Mouse (Mus musculus) myocyte (in vitro differentiated cells): ENCODE measurements around the gene Ankib1. TPM values are rescaled to one million over a fixed set of nuclear protein-coding genes. Genes with fewer than 3 reads are reported as not detected.

Experiments used
- H3K27me3 ChIP-seq: one replicate; pipeline ENCODE4 v1.6.1; 2011; ENCODE audit not compliant: control insufficient read depth, insufficient read depth, insufficient read length
- H3K36me3 ChIP-seq: one replicate; pipeline ENCODE4 v1.6.1; 2011; ENCODE audit not compliant: control insufficient read depth, insufficient read depth
- H3K4me2 ChIP-seq: one replicate; pipeline ENCODE4 v1.6.1; 2011; ENCODE audit warnings: low read depth, control low read depth
- H3K4me3 ChIP-seq: one replicate; pipeline ENCODE4 v1.5.1; 2011; ENCODE audit warnings: mild to moderate bottlenecking, control low read depth, moderate library complexity
- H3K79me2 ChIP-seq: one replicate; pipeline ENCODE4 v1.6.1; 2011; ENCODE audit not compliant: control insufficient read depth, insufficient read depth
- H3ac ChIP-seq: one replicate; pipeline ENCODE4 v1.6.1; 2011; ENCODE audit not compliant: control insufficient read depth, insufficient read length
- E2F4 ChIP-seq: IDR thresholded peaks from one replicate; pipeline ENCODE4 v1.6.1; 2011; ENCODE audit warnings: mild to moderate bottlenecking, control low read depth, moderate library complexity; ENCODE audit not compliant: insufficient read depth
- MAX ChIP-seq: IDR thresholded peaks from one replicate; pipeline ENCODE4 v1.6.1; 2011; ENCODE audit warnings: low read depth, mild to moderate bottlenecking, control low read depth
- MYOD1 ChIP-seq, 3 experiments: IDR thresholded peaks; one replicate each; pipeline ENCODE4 v1.6.1; 2011; ENCODE audit warnings: control low read depth in 2 of 3, low read depth in 2 of 3, mild to moderate bottlenecking in 2 of 3, moderate library complexity in 1 of 3; ENCODE audit not compliant: insufficient read length in 2 of 3, control insufficient read depth in 1 of 3
- MYOG ChIP-seq, 3 experiments: IDR thresholded peaks; one replicate each; pipeline ENCODE4 v1.6.1; 2011; ENCODE audit warnings: control low read depth in 2 of 3, low read depth in 2 of 3, mild to moderate bottlenecking in 2 of 3; ENCODE audit not compliant: insufficient read length in 2 of 3, control insufficient read depth in 1 of 3, insufficient read depth in 1 of 3
- POLR2AphosphoS2 ChIP-seq: IDR thresholded peaks from one replicate; pipeline ENCODE4 v1.6.1; 2011; ENCODE audit warnings: low read depth, control low read depth; ENCODE audit not compliant: insufficient read length
- REST ChIP-seq: IDR thresholded peaks from one replicate; pipeline ENCODE4 v1.6.1; 2011; ENCODE audit warnings: mild to moderate bottlenecking, control low read depth, moderate library complexity; ENCODE audit not compliant: insufficient read depth, insufficient read length
- SRF ChIP-seq: IDR thresholded peaks from one replicate; pipeline ENCODE4 v1.6.1; 2011; ENCODE audit warnings: low read depth; ENCODE audit not compliant: control insufficient read depth, insufficient read length
- TCF12 ChIP-seq: IDR thresholded peaks from one replicate; pipeline ENCODE4 v1.6.1; 2011; ENCODE audit warnings: mild to moderate bottlenecking, control low read depth; ENCODE audit not compliant: poor library complexity, insufficient read depth, severe bottlenecking
- USF1 ChIP-seq: IDR thresholded peaks from one replicate; pipeline ENCODE4 v1.6.1; 2011; ENCODE audit warnings: low read depth, mild to moderate bottlenecking, control low read depth, moderate library complexity
- polyA plus RNA-seq: library from polyadenylated mRNA; unstranded; fragments of >200 nt; fragmentation: generic; extraction: Trizol; gene quantifications from one replicate; pipeline ENCODE4 v1.2.1, GENCODE M21; 2012; ENCODE audit warnings: missing spikeins

The Ankib1 gene
- polyA plus RNA-seq, 1 experiment = 8.5 TPM

- Histone ChIP-seq H3ac (no peak overlapping the region), H3K4me2 (no peak overlapping the region), H3K79me2 (peaks cover 24% of the 10 kb centered on the region), H3K27me3 (no peaks in the 10 kb centered on the region), H3K4me3 (no peak overlapping the region), H3K36me3 (peaks cover 24% of the 10 kb centered on the region)
- no peak for TF ChIP-seq REST
- no peak for TF ChIP-seq MYOG (IDR thresholded peaks at IDR 0.05; ENCODE audit: control insufficient read depth in 1 of 3, insufficient read depth in 1 of 3, insufficient read length in 2 of 3, low read depth in 2 of 3)
- no peak for TF ChIP-seq TCF12
- TF ChIP-seq SRF = no peak
- no peak for TF ChIP-seq USF1
- no peak for TF ChIP-seq MYOD1 (IDR thresholded peaks at IDR 0.05; ENCODE audit: control insufficient read depth in 1 of 3, insufficient read length in 2 of 3, low read depth in 2 of 3)
- no peak for TF ChIP-seq MAX
- no peak for TF ChIP-seq E2F4
- no peak for TF ChIP-seq POLR2AphosphoS2
These were observed 158.1 kb downstream of the Ankib1 start for GRCm38 (mm10) chr5:3644621-3645020.

Other genes with a start within 250 kb of the Ankib1 start
- 0.38 TPM for gene 1700109H08Rik, start 231.4 kb downstream of the Ankib1 start, polyA plus RNA-seq
- 4.2 TPM for gene Pex1, start 206.9 kb downstream of the Ankib1 start, polyA plus RNA-seq
- 1.9 TPM for gene Rbm48, start 206.3 kb downstream of the Ankib1 start, polyA plus RNA-seq
- gene Tmbim7, start 151.7 kb downstream of the Ankib1 start, polyA plus RNA-seq = not detected
- 89.9 TPM for gene Gatad1, start 145.7 kb downstream of the Ankib1 start, polyA plus RNA-seq
- 6.5 TPM for gene Krit1, start 259 bp upstream of the Ankib1 start, polyA plus RNA-seq
- gene Lrrd1, start 42.2 kb upstream of the Ankib1 start, polyA plus RNA-seq = 0.04 TPM
- gene Mterf1a, start 91.0 kb upstream of the Ankib1 start, polyA plus RNA-seq = 1.7 TPM
- 3.0 TPM for gene Akap9, start 125.1 kb upstream of the Ankib1 start, polyA plus RNA-seq